Mouse (Mus musculus) liver, embryonic 14.5 days (tissue): ENCODE measurements at regions not wholly inside any gene's neighbourhood (a gene's known extent, or its start where the extent isn't known, plus 50 kb on each side); places are given as distances from the start of the nearest gene placed in this dataset.

Source experiments
- ATAC-seq: fragments of 200-750 bp; cut with Nextera tagmentation; 2 replicates; pipeline ENCODE4 v1.8.0; 2017; ENCODE audit warnings: moderate number of reproducible peaks, mild to moderate bottlenecking, moderate library complexity; ENCODE audit not compliant: insufficient read depth
- DNase-seq, 3 experiments: peaks; one replicate each; pipeline ENCODE4 v3.0.0-alpha.2; 2012 to 2013; ENCODE audit warnings: low read depth in 3 of 3, low spot score in 3 of 3
- H3K27ac ChIP-seq: fragments of 300-500 bp; sonication (generic); 2 replicates; pipeline ENCODE4 v1.5.1; 2014; ENCODE audit warnings: moderate library complexity, mild to moderate bottlenecking, control low read depth, inconsistent platforms
- H3K27me3 ChIP-seq: fragments of 300-500 bp; sonication (generic); 2 replicates; pipeline ENCODE4 v1.6.1; 2014; ENCODE audit warnings: mild to moderate bottlenecking, low read length, moderate library complexity; ENCODE audit not compliant: control insufficient read depth, insufficient read depth
- H3K36me3 ChIP-seq: fragments of 300-500 bp; sonication (generic); replicated peaks from 2 replicates; pipeline ENCODE4 v1.6.1; 2014; ENCODE audit warnings: low read depth; ENCODE audit not compliant: control insufficient read depth, insufficient read depth
- H3K4me1 ChIP-seq, 2 experiments: fragments of 200-500 bp in 1 of 2; fragments of 300-500 bp in 1 of 2; sonication (generic) in 1 of 2; replicated peaks; 2 replicates each; pipeline ENCODE4 v1.6.1; 2012 to 2014; ENCODE audit warnings: antibody characterized with exemption in 1 of 2, inconsistent platforms in 1 of 2, low read length in 1 of 2; ENCODE audit not compliant: control insufficient read depth in 2 of 2, insufficient read depth in 2 of 2
- H3K4me2 ChIP-seq: fragments of 300-500 bp; sonication (generic); 2 replicates; pipeline ENCODE4 v1.6.1; 2014; ENCODE audit warnings: low read depth, mild to moderate bottlenecking, control low read depth, moderate library complexity
- H3K4me3 ChIP-seq, 2 experiments: fragments of 200-500 bp in 1 of 2; fragments of 300-500 bp in 1 of 2; sonication (generic) in 1 of 2; 2 replicates each; pipeline ENCODE4 v1.5.1; 2012 to 2014; ENCODE audit warnings: low read depth in 2 of 2, low read length in 2 of 2, mild to moderate bottlenecking in 2 of 2, control low read depth in 1 of 2, inconsistent platforms in 1 of 2, moderate library complexity in 1 of 2; ENCODE audit not compliant: insufficient read depth in 1 of 2
- H3K9ac ChIP-seq: fragments of 300-500 bp; sonication (generic); replicated peaks from 2 replicates; pipeline ENCODE4 v1.6.1; 2014; ENCODE audit warnings: mild to moderate bottlenecking, control low read depth, moderate library complexity
- H3K9me3 ChIP-seq: fragments of 300-500 bp; sonication (generic); 2 replicates; pipeline ENCODE4 v1.6.1; 2016; ENCODE audit warnings: low read length, mixed read lengths; ENCODE audit not compliant: control insufficient read depth
- CTCF ChIP-seq: IDR thresholded peaks from 2 replicates; pipeline ENCODE4 v1.5.1; 2016; ENCODE audit warnings: antibody characterized with exemption, low read depth, control low read depth
- EP300 ChIP-seq: IDR thresholded peaks from 2 replicates; pipeline ENCODE4 v1.6.1; 2016; ENCODE audit warnings: antibody characterized with exemption, low read depth
- WGBS: fragments of 180-500 bp; shearing (Covaris S2); extraction: QIAGEN DNeasy Blood & Tissue Kit; methylation state at CpG from one replicate; pipeline ENCODE4 v1.1.7; 2014; ENCODE audit not compliant: insufficient replicate concordance; 5-methylcytosine and 5-hydroxymethylcytosine counted together

GRCm38 (mm10) chr9:112725523-112725922 lies 489.8 kb upstream of the Arpp21 start:
- no peaks in the 10 kb centered on the region for H3K27me3 ChIP-seq
- H3K9ac ChIP-seq = no peak overlapping the region
- no peak for DNase-seq
- H3K4me1 ChIP-seq = no peaks in the 10 kb centered on the region
- H3K9me3 ChIP-seq = no peaks in the 10 kb centered on the region
- TF ChIP-seq EP300 = no peak
- no peak for TF ChIP-seq CTCF
- no peak overlapping the region for H3K4me3 ChIP-seq
- H3K27ac ChIP-seq = no peak overlapping the region
- WGBS = 30% methylated on average over 8 of the region's 8 CpGs
- H3K4me2 ChIP-seq = no peak overlapping the region
- H3K36me3 ChIP-seq = no peaks in the 10 kb centered on the region
- no peak for ATAC-seq

- no peaks in the 10 kb centered on the region for H3K36me3 ChIP-seq
- no peak overlapping the region for H3K4me3 ChIP-seq
- H3K9me3 ChIP-seq = no peaks in the 10 kb centered on the region
- no peak overlapping the region for H3K9ac ChIP-seq
- 35% methylated on average over 4 of the region's 4 CpGs for WGBS
- H3K27ac ChIP-seq = no peak overlapping the region
- H3K4me1 ChIP-seq = no peaks in the 10 kb centered on the region
- TF ChIP-seq EP300 (no peak), CTCF (no peak)
- H3K4me2 ChIP-seq = no peak overlapping the region
- no peaks in the 10 kb centered on the region for H3K27me3 ChIP-seq
- DNase-seq = no peak
- no peak for ATAC-seq
These were observed 489.4 kb upstream of the Arpp21 start for GRCm38 (mm10) chr9:112725103-112725502.

- Histone ChIP-seq H3K4me1 (no peaks in the 10 kb centered on the region), H3K4me3 (no peak overlapping the region), H3K27me3 (no peaks in the 10 kb centered on the region), H3K36me3 (no peaks in the 10 kb centered on the region), H3K9me3 (no peaks in the 10 kb centered on the region), H3K4me2 (no peak overlapping the region), H3K27ac (no peak overlapping the region), H3K9ac (no peak overlapping the region)
- TF ChIP-seq EP300 (no peak), CTCF (no peak)
- ATAC-seq (no peak), DNase-seq (no peak)
- 72% methylated on average over 1 of the region's 1 CpGs for WGBS
These were observed 487.6 kb upstream of the Arpp21 start for GRCm38 (mm10) chr9:112723346-112723745.

GRCm38 (mm10) chr9:112722501-112722900 lies 486.8 kb upstream of the Arpp21 start:
- Histone ChIP-seq H3K9ac (no peak overlapping the region), H3K4me2 (no peak overlapping the region), H3K4me1 (no peaks in the 10 kb centered on the region), H3K9me3 (no peaks in the 10 kb centered on the region), H3K4me3 (no peak overlapping the region), H3K27me3 (no peaks in the 10 kb centered on the region), H3K27ac (no peak overlapping the region), H3K36me3 (no peaks in the 10 kb centered on the region)
- DNase-seq (no peak), ATAC-seq (no peak)
- TF ChIP-seq EP300 = no peak
- TF ChIP-seq CTCF = no peak
- whole genome bisulfite sequencing = 66% methylated on average over 4 of the region's 4 CpGs

- H3K4me1 ChIP-seq = no peaks in the 10 kb centered on the region
- TF ChIP-seq CTCF (no peak), EP300 (no peak)
- DNase-seq = no peak
- WGBS = 38% methylated on average over 1 of the region's 1 CpGs
- H3K9ac ChIP-seq = no peak overlapping the region
- no peak overlapping the region for H3K27ac ChIP-seq
- no peaks in the 10 kb centered on the region for H3K27me3 ChIP-seq
- H3K9me3 ChIP-seq = no peaks in the 10 kb centered on the region
- ATAC-seq = no peak
- no peak overlapping the region for H3K4me3 ChIP-seq
- no peak overlapping the region for H3K4me2 ChIP-seq
- H3K36me3 ChIP-seq = no peaks in the 10 kb centered on the region
These were observed 479.5 kb upstream of the Arpp21 start for GRCm38 (mm10) chr9:112715197-112715762.
